Mouse (Mus musculus): ENCODE data around the gene 1700025C18Rik.

DNA sequence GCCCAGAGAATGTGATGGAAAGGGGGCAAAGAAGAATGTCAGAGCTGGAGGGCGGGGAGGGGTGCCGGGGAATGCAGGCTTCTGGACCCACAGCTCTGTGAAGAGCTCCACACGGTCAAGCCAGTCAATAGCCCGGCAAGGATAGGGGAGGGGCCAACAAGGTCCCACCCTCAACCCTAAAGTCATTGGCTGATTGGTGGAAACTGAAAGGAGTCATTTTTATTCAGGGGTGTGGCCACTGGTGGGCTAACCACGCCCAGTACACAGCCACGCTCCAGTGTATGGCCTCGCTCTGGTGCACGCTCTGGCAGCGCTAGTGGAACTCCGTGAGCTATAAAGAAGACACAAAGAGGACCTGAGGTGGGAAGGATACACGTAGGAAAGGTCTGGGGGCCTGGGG, 23.2 kb upstream of the 1700025C18Rik start:
- TF ChIP-seq MAX (IDR thresholded peaks at IDR 0.05; ENCODE audit: low read depth) (no peak), E2F4 (IDR thresholded peaks at IDR 0.05; ENCODE audit: insufficient read depth) (no peak), POLR2AphosphoS2 (IDR thresholded peaks at IDR 0.05; ENCODE audit: insufficient read length, low read depth) (no peak), POLR2A (IDR thresholded peaks at IDR 0.05; ENCODE audit: insufficient read length, low read depth) (no peak), CEBPB (IDR thresholded peaks at IDR 0.05; ENCODE audit: insufficient read depth, poor library complexity, severe bottlenecking) (no peak), USF1 (IDR thresholded peaks at IDR 0.05; ENCODE audit: low read depth) (no peak), REST (IDR thresholded peaks at IDR 0.05; ENCODE audit: insufficient read depth, insufficient read length) (no peak), MYOD1 (IDR thresholded peaks at IDR 0.05; ENCODE audit: control insufficient read depth in 1 of 3, insufficient read length in 2 of 3, low read depth in 2 of 3) (no peak), TCF12 (IDR thresholded peaks at IDR 0.05; ENCODE audit: insufficient read depth, poor library complexity, severe bottlenecking) (no peak), MYOG (IDR thresholded peaks at IDR 0.05; ENCODE audit: control insufficient read depth in 1 of 3, insufficient read depth in 1 of 3, insufficient read length in 2 of 3, low read depth in 2 of 3) (no peak), TCF3 (IDR thresholded peaks at IDR 0.05; ENCODE audit: insufficient read length, low read depth) (no peak)
